Mouse (Mus musculus) brain, embryonic 14.5 days (tissue): ENCODE measurements at regions not wholly inside any gene's neighbourhood (a gene's known extent, or its start where the extent isn't known, plus 50 kb on each side); places are given as distances from the start of the nearest gene placed in this dataset.

Source experiments
- CTCF ChIP-seq: fragments of 200-500 bp; IDR thresholded peaks from 2 replicates; pipeline ENCODE4 v1.5.1; 2012; ENCODE audit warnings: inconsistent platforms, mild to moderate bottlenecking, moderate library complexity, borderline replicate concordance; ENCODE audit not compliant: insufficient read depth, insufficient read length; ENCODE audit errors: extremely low read depth
- POLR2A ChIP-seq: fragments of 200-500 bp; IDR thresholded peaks from 2 replicates; pipeline ENCODE4 v1.6.1; 2012; ENCODE audit warnings: mild to moderate bottlenecking, inconsistent platforms, borderline replicate concordance; ENCODE audit not compliant: poor library complexity, insufficient read depth, insufficient read length, severe bottlenecking; ENCODE audit errors: extremely low read depth

DNA sequence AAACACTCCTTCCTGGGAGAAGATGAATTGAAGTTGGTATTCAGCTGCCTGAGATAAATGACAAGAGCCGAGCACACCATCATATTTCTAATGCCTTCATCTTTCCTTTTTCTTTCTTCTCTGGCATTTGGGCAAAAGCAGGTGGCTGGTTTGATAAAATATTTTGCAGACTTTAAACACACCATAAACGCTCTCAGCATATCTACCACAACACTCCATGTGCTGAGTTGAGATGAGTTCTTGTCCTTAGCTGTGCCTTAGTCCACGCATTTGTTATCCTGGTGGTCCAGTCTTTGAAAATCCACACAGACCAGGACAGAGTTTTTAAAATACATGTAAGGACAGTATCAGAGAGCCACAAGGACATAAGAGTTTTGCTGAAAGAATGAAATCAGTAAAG lies 74.3 kb upstream of the Immp2l start:
- TF ChIP-seq POLR2A (no peak), CTCF (no peak)
